Mouse (Mus musculus): ENCODE results near the gene Snn. TPM values are rescaled to one million over a fixed set of nuclear protein-coding genes. Genes with fewer than 3 reads are reported as not detected.
"Not testable (repeated sequence)": the region's sequence is repeated elsewhere in the genome, so short reads cannot be mapped to it uniquely, and the experiment has no call there.

The Snn gene
- 64.9 and 67.0 TPM in 2 replicates for polyA plus RNA-seq (2016; fragmentation: Nextera tagmentation; extraction: Ambion mirVana)

DNA sequence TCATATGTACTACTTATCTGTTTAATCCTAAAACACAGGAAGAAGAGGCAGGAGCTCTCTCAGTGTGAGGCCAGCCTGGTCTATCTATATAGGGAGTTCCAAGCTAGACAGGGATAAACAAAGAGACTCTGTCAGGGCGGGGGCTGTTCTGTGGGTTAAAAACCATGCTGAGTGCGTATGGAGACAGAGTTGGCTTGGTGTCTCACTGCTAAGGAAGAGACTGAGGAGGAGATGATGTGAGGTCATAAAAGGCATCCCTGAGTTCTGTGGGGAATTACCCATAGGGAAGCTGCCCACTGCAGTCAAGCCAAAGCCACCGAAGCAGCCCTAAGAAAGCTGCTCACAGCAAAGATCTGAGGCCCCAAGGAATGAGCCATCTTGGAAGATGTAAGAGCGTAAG, at the start of gene Snn:
Snn (plus strand) TSS at position 301 of the 400 bp plus-strand sequence.
- no peaks in the 10 kb centered on the region for H3K9me3 ChIP-seq
- no peak within 1 kb of the TSS for H3K4me3 ChIP-seq
- no peaks in the 10 kb centered on the region for H3K36me3 ChIP-seq (replicated peaks)
- 88% methylated on average over 4 of the region's 4 CpGs for WGBS
- peaks cover 10% of the 10 kb centered on the region; the same call in 1 of the 2 replicates for H3K27me3 ChIP-seq (ENCODE audit: poor library complexity, severe bottlenecking)
- no peak within 1 kb of the TSS for H3K27ac ChIP-seq
- peaks cover 27% of the 10 kb centered on the region for H3K4me1 ChIP-seq
- no peak for DNase-seq (ENCODE audit: extremely low spot score, low spot score)

GRCm38 (mm10) chr16:11011206-11011605, 49.5 kb upstream of the Snn start:
- Histone ChIP-seq H3K4me1 (peaks cover 40% of the 10 kb centered on the region), H3K4me3 (no peak overlapping the region), H3K36me3 (replicated peaks) (no peaks in the 10 kb centered on the region), H3K9me3 (no peaks in the 10 kb centered on the region), H3K27me3 (ENCODE audit: poor library complexity, severe bottlenecking) (no peaks in the 10 kb centered on the region), H3K27ac (0 out of 2 replicates have a peak overlapping the region, but pooled peaks have one; percentile 25)
- DNase-seq (ENCODE audit: extremely low spot score, low spot score), result no peak
- 80% methylated on average over 2 of the region's 2 CpGs for WGBS

GRCm38 (mm10) chr16:11011939-11012338, 48.8 kb upstream of the Snn start:
- Histone ChIP-seq H3K36me3 (replicated peaks) (no peaks in the 10 kb centered on the region), H3K4me1 (peaks cover 40% of the 10 kb centered on the region), H3K27ac (peak overlapping the region; percentile 5; the same call in 1 of the 2 replicates), H3K27me3 (ENCODE audit: poor library complexity, severe bottlenecking) (no peaks in the 10 kb centered on the region), H3K4me3 (no peak overlapping the region), H3K9me3 (no peaks in the 10 kb centered on the region)
- no peak for DNase-seq (ENCODE audit: extremely low spot score, low spot score)
- WGBS, result 86% methylated on average over 4 of the region's 4 CpGs

DNA sequence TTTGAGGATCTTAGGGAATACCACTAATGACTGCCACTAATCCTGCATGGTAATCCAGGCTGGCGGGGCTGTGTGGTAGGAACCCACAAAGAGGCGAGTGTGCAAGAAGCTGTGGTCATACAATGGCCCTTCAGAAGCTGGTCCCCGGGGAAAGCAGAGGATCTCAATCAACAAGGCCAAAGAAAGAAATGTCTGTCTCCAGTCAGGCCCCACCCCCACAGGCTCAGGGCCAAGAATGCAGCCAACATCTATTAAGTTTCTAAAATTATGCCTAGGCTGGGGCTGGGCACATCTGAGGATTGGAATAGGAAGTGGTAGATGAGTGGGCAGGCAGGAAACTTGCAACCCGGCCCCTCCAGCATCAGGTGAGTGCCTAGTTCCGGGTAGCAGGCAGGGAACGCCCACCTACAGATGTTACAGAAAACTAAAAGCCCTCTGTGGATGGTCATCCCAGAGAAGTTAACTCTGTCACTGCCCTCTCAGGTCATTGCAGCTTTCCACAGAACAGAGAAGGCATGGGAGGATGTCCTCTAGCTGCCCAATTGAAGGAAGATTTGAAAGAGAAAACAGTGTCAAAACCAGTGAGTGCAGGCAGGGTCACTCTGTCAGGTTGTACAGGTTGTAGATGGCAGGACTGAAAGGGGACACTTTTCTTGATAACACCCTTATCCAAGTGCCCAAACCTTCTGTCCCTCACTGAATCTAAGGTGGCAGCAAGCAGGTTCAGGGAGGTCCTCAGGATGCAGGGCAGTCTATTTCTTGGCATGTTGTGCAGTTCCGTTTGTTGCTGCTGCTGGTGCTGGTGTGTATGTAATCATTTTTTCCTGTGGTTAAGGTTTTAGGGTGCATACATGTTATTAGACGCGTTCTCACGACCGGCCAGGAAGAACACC, 47.9 kb upstream of the Snn start:
- no peak for DNase-seq (ENCODE audit: extremely low spot score, low spot score)
- Histone ChIP-seq H3K27me3 (ENCODE audit: poor library complexity, severe bottlenecking) (no peaks in the 10 kb centered on the region), H3K36me3 (replicated peaks) (no peaks in the 10 kb centered on the region), H3K4me3 (no peak overlapping the region), H3K4me1 (peaks cover 34% of the 10 kb centered on the region), H3K27ac (0 out of 2 replicates have a peak overlapping the region, but pooled peaks have one; percentile 44), H3K9me3 (no peaks in the 10 kb centered on the region)
- 71% methylated on average over 11 of the region's 11 CpGs for WGBS

DNA sequence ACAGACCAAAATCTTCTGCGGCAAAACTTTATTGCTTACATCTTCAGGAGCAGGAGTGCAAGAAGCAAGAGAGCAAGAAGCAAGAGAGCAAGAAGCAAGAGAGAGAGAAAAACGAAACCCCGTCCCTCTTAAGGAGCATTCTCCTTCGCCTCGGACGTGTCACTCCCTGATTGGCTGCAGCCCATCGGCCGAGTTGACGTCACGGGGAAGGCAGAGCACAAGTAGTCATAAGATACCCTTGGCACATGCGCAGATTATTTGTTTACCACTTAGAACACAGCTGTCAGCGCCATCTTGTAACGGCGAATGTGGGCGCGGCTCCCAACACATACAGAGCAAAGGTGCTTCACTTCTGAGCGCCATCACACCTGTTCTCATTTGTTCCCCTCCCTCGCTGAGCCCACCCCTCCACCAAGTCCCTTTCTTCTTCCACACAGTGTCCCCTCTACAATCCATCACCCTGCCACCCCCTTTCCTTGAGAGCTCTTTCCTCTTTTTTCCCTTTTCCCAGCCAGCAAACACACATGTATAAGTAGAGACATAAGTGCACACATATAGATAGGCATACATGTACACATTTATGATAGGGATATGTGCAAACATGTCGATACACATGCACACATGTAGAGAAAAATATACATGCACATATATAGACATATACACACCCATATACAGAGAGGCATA, 47.1 kb upstream of the Snn start:
- H3K36me3 ChIP-seq (replicated peaks); DNase-seq (ENCODE audit: extremely low spot score, low spot score); H3K9me3 ChIP-seq; H3K4me3 ChIP-seq; H3K27ac ChIP-seq; H3K27me3 ChIP-seq (ENCODE audit: poor library complexity, severe bottlenecking): not testable (repeated sequence)
- WGBS, result 90% methylated on average over 13 of the region's 19 CpGs
- H3K4me1 ChIP-seq, result peaks cover 30% of the 10 kb centered on the region

DNA sequence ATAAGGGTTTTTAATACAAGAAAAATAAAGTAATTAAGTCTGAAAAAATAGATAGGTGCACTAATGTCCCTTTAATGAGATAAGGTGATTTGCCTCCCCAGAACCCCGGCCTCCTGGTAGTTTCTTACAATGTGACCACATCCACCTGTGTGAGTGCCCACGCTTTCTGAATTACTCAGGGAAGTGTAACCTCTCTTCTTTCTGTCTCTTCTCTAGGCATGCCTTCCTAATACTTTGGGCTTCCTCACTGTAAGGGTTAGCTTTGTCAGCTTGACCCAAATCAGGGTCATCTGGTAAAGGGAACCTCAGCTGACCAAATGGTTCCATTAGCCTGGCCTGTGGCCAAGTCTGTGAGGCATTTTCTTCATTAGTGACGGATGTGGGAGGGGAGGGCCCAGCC, 46.3 kb upstream of the Snn start:
- H3K4me1 ChIP-seq, result peaks cover 25% of the 10 kb centered on the region
- no peaks in the 10 kb centered on the region for H3K36me3 ChIP-seq (replicated peaks)
- 90% methylated on average over 3 of the region's 3 CpGs for WGBS
- no peaks in the 10 kb centered on the region for H3K27me3 ChIP-seq (ENCODE audit: poor library complexity, severe bottlenecking)
- no peak overlapping the region for H3K4me3 ChIP-seq
- H3K27ac ChIP-seq, result no peak overlapping the region
- no peaks in the 10 kb centered on the region for H3K9me3 ChIP-seq
- no peak for DNase-seq (ENCODE audit: extremely low spot score, low spot score)

GRCm38 (mm10) chr16:11016353-11016752, 44.4 kb upstream of the Snn start:
- Histone ChIP-seq H3K36me3 (replicated peaks) (no peaks in the 10 kb centered on the region), H3K9me3 (no peaks in the 10 kb centered on the region), H3K4me3 (no peak overlapping the region), H3K4me1 (peaks cover 12% of the 10 kb centered on the region), H3K27ac (no peak overlapping the region), H3K27me3 (ENCODE audit: poor library complexity, severe bottlenecking) (no peaks in the 10 kb centered on the region)
- no peak for DNase-seq (ENCODE audit: extremely low spot score, low spot score)
- WGBS, result 87% methylated on average over 4 of the region's 4 CpGs

- 72% methylated on average over 11 of the region's 11 CpGs for WGBS
- Histone ChIP-seq H3K27me3 (ENCODE audit: poor library complexity, severe bottlenecking) (no peaks in the 10 kb centered on the region), H3K36me3 (replicated peaks) (no peaks in the 10 kb centered on the region), H3K4me3 (no peak overlapping the region), H3K9me3 (no peaks in the 10 kb centered on the region), H3K4me1 (peaks cover 10% of the 10 kb centered on the region), H3K27ac (no peak overlapping the region)
- DNase-seq (ENCODE audit: extremely low spot score, low spot score), result no peak
These were observed 42.7 kb upstream of the Snn start for GRCm38 (mm10) chr16:11017807-11018595.

DNA sequence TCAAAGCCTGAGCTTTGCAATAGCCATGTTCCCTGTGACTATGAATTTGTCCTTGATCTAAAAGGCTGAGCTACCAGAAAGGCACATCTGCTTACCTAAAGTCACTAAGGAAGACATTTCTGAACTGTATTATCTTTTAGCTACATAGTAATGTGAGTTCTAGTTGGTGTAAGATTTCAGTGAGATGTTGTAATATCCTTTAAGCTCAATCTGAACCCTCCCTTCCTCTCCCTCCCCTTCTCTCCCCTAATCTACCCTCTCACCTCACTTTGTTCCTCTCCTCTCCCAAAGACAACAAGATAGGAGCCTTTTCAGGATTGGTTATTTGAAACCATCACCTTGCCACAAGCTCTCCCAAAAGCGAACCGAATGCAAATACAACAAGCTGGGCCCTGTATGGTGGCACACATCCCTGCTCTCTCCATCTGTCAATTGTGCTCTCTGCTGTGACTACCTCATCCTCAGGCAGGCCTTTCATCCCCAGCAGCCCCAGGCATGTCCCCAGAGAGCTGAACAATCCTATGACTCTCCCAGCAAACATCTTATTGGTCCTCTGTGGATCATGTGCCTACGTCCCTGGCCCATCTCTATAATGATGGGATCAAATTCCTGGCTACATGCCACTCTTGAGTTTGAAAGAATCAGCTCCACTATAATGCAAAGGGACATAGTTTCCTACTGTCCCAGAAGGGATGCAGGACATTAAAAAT, 39.2 kb upstream of the Snn start:
- no peaks in the 10 kb centered on the region for H3K27me3 ChIP-seq (ENCODE audit: poor library complexity, severe bottlenecking)
- H3K36me3 ChIP-seq (replicated peaks), result no peaks in the 10 kb centered on the region
- H3K4me1 ChIP-seq, result peaks cover 10% of the 10 kb centered on the region
- 78% methylated on average over 3 of the region's 3 CpGs for WGBS
- no peak overlapping the region for H3K4me3 ChIP-seq
- DNase-seq (ENCODE audit: extremely low spot score, low spot score), result no peak
- H3K9me3 ChIP-seq, result no peaks in the 10 kb centered on the region
- H3K27ac ChIP-seq, result no peak overlapping the region

- H3K4me1 ChIP-seq, result peaks cover 10% of the 10 kb centered on the region
- no peak for DNase-seq (ENCODE audit: extremely low spot score, low spot score)
- no peak overlapping the region for H3K27ac ChIP-seq
- H3K27me3 ChIP-seq (ENCODE audit: poor library complexity, severe bottlenecking), result no peaks in the 10 kb centered on the region
- H3K9me3 ChIP-seq, result no peaks in the 10 kb centered on the region
- no peaks in the 10 kb centered on the region for H3K36me3 ChIP-seq (replicated peaks)
- WGBS, result 89% methylated on average over 4 of the region's 4 CpGs
- H3K4me3 ChIP-seq, result no peak overlapping the region
These were observed 38.6 kb upstream of the Snn start for GRCm38 (mm10) chr16:11022113-11022489.

GRCm38 (mm10) chr16:11023618-11024017, 37.1 kb upstream of the Snn start:
- Histone ChIP-seq H3K27ac (no peak overlapping the region), H3K4me1 (peaks cover 5% of the 10 kb centered on the region; the same call in 1 of the 2 replicates), H3K36me3 (replicated peaks) (no peaks in the 10 kb centered on the region), H3K9me3 (no peaks in the 10 kb centered on the region), H3K27me3 (ENCODE audit: poor library complexity, severe bottlenecking) (no peaks in the 10 kb centered on the region), H3K4me3 (no peak overlapping the region)
- no peak for DNase-seq (ENCODE audit: extremely low spot score, low spot score)
- WGBS, result 79% methylated on average over 5 of the region's 5 CpGs

DNA sequence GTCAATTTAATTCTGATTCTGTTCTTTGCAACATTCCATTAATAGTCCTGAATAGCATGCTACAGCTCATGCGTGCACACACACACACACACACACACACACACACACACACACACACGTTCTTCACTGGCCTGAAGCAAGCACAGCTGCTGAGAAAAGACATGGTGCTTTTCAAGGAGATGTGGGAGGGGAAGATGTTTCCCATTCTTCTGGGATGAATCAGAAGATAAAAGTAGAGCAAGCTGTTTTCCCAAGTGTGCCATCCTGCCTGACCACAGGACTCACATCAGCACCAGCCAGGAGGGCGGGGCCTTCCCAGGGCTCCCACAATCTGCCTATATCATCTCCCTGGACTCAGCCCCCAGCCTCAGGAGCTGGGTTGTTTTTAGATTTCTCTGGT, 35.9 kb upstream of the Snn start:
- no peak overlapping the region for H3K27ac ChIP-seq
- DNase-seq (ENCODE audit: extremely low spot score, low spot score), result no peak
- WGBS, result 84% methylated on average over 3 of the region's 3 CpGs
- no peak overlapping the region for H3K4me3 ChIP-seq
- H3K27me3 ChIP-seq (ENCODE audit: poor library complexity, severe bottlenecking), result no peaks in the 10 kb centered on the region
- H3K9me3 ChIP-seq, result no peaks in the 10 kb centered on the region
- H3K36me3 ChIP-seq (replicated peaks), result no peaks in the 10 kb centered on the region
- H3K4me1 ChIP-seq, result peaks cover 5% of the 10 kb centered on the region; the same call in 1 of the 2 replicates
